Mouse (Mus musculus): Measurements from ENCODE around the gene Gm14305.
"Not testable (repeated sequence)": the region's sequence is repeated elsewhere in the genome, so short reads cannot be mapped to it uniquely, and the experiment has no call there.

Gene Gm14305

DNA sequence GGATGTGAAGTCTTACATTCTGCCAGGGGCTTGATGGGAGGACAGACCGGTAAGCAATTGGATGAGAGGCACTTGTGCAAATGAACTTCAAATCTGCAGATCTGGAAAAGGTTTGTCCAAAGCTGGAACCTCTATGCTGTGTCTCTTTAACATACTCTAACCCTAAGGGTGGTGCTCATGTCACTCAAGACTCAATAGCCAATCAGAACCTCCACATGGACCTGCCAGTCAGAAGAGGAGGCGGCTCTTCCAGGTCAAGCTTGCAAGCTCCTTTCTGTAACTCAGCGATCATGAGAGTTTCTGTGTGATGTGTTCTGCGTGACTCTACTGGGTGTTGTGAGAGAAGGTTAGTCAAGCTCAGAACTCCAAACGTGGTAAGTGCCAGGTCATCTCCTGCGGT, at the start of gene Gm14305:
Gene Gm14305 (plus strand): TSS at position 278 of the 400 bp plus-strand sequence.
- DNase-seq (ENCODE audit: inconsistent ontology term): not testable (repeated sequence)

DNA sequence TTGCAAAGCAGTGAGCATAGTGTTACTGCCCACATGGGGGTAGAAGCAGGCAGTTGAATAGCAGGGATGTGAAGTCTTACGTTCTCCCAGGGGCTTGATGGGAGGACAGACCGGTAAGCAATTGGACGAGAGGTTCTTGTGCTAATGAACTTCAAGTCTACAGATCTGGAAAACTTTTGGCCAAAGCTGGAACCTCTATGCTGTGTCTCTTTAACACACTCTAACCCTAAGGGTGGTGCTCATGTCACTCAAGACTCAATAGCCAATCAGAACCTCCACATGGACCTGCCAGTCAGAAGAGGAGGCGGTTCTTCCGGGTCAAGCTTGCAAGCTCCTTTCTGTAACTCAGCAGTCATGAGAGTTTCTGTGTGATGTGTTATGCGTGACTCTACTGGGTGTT, 37.9 kb upstream of the Gm14305 start, which contains the start of gene Zfp973:
Gene Zfp973 (plus strand): TSS at position 301 of the 400 bp plus-strand sequence.
- not testable (repeated sequence) for DNase-seq (ENCODE audit: inconsistent ontology term)

Data from Muller cell, postnatal 12 days (primary cell).